Mouse (Mus musculus): ENCODE measurements around the gene Sbno2. TPM values are rescaled to one million over a fixed set of nuclear protein-coding genes. Genes with fewer than 3 reads are reported as not detected.

Sbno2 gene
- total RNA-seq, 2 experiments from 2014 or later, result 9.0 to 10.1 TPM

GRCm38 (mm10) chr10:80141786-80142529 lies 36.6 kb upstream of the Sbno2 start:
- DNase-seq, result peak; percentile 97 to 98

- DNase-seq, result peak; percentile 95 to 98
Measured at GRCm38 (mm10) chr10:80141243-80141642, 35.9 kb upstream of the Sbno2 start.

GRCm38 (mm10) chr10:80140666-80141035 lies 35.3 kb upstream of the Sbno2 start, which contains the start of gene Cbarp:
Gene Cbarp (minus strand): TSS chr10:80140835.
- DNase-seq, result no peak

- DNase-seq, result no peak
Measured at GRCm38 (mm10) chr10:80139975-80140665, 34.7 kb upstream of the Sbno2 start.

GRCm38 (mm10) chr10:80139439-80139775 lies 34.0 kb upstream of the Sbno2 start:
- no peak for DNase-seq

- DNase-seq, result peak; percentile 66 to 77
Measured at GRCm38 (mm10) chr10:80138553-80139438, 33.4 kb upstream of the Sbno2 start, which contains the start of gene Atp5d. Gene Atp5d (plus strand): TSS chr10:80138632.

GRCm38 (mm10) chr10:80137626-80138552 lies 32.5 kb upstream of the Sbno2 start:
- DNase-seq, result peak in 1 of 2 experiments; percentile 3

GRCm38 (mm10) chr10:80136952-80137625 lies 31.7 kb upstream of the Sbno2 start:
- peak in 1 of 2 experiments; percentile 7 for DNase-seq

GRCm38 (mm10) chr10:80136179-80136951 lies 31.0 kb upstream of the Sbno2 start:
- no peak for DNase-seq

GRCm38 (mm10) chr10:80135641-80136040 lies 30.3 kb upstream of the Sbno2 start:
- DNase-seq, result no peak

- peak in 1 of 2 experiments; percentile 6 for DNase-seq
Measured at GRCm38 (mm10) chr10:80135161-80135560, 29.8 kb upstream of the Sbno2 start.

- DNase-seq, result peak in 1 of 2 experiments; percentile 11
Measured at GRCm38 (mm10) chr10:80134421-80134820, 29.1 kb upstream of the Sbno2 start.

- peak; percentile 75 to 76 for DNase-seq
Measured at GRCm38 (mm10) chr10:80133226-80133849, 28.0 kb upstream of the Sbno2 start.

GRCm38 (mm10) chr10:80131952-80132350 lies 26.6 kb upstream of the Sbno2 start:
- no peak for DNase-seq

- DNase-seq, result peak in 1 of 2 experiments; percentile 3
Measured at GRCm38 (mm10) chr10:80131316-80131951, 26.1 kb upstream of the Sbno2 start.

GRCm38 (mm10) chr10:80130403-80131031 lies 25.1 kb upstream of the Sbno2 start:
- DNase-seq, result no peak

- DNase-seq, result no peak
Measured at GRCm38 (mm10) chr10:80129846-80130245, 24.5 kb upstream of the Sbno2 start.

GRCm38 (mm10) chr10:80127920-80128319 lies 22.5 kb upstream of the Sbno2 start:
- DNase-seq, result no peak
